Mouse (Mus musculus): Measurements from ENCODE around the gene Cacna1a. TPM values are rescaled to one million over a fixed set of nuclear protein-coding genes. Genes with fewer than 3 reads are reported as not detected.

Cacna1a gene
- polyA plus RNA-seq, 1 experiment from 2014 or later, result 7.7 TPM

DNA sequence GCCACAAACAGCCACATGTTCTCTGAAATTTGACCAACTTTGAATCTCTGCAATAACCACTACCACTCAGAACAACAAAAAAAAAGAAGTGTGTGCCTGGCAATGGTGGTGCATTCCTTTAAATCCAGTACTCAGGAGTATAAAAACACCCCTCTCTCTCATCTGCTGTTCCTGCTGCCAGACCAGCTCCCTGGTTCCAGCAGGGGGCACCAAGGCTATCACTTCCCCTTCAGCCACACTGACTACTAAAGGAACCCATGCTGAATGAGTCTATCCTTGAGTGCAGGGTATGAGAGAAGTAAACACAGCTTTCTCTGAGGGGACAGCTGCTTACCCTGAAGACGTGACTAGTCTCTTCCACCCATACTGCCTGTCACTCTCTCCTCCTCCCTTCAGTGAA, 197.1 kb downstream of the Cacna1a start:
- DNase-seq (ENCODE audit: low spot score) (no peak), ATAC-seq (replicated peaks; ENCODE audit: low FRiP score) (no peak)
- WGBS, result 48% methylated on average over 1 of the region's 1 CpGs
- H3K9me3 ChIP-seq (ENCODE audit: control insufficient read depth, low read length), result no peaks in the 10 kb centered on the region
- no peak overlapping the region for H3K9ac ChIP-seq (ENCODE audit: low read length)
- no peaks in the 10 kb centered on the region for H3K4me1 ChIP-seq (replicated peaks; ENCODE audit: control insufficient read depth, insufficient read depth, low read length)
- H3K27ac ChIP-seq (ENCODE audit: low read depth, low read length), result no peak overlapping the region
- H3K27me3 ChIP-seq (ENCODE audit: control insufficient read depth, insufficient read depth, low read length), result no peaks in the 10 kb centered on the region
- no peak overlapping the region for H3K4me2 ChIP-seq (ENCODE audit: low read depth, low read length, severe bottlenecking)
- H3K4me3 ChIP-seq (ENCODE audit: low read depth, low read length), result no peak overlapping the region
- H3K36me3 ChIP-seq (ENCODE audit: control insufficient read depth, insufficient read depth, low read length), result no peaks in the 10 kb centered on the region

DNA sequence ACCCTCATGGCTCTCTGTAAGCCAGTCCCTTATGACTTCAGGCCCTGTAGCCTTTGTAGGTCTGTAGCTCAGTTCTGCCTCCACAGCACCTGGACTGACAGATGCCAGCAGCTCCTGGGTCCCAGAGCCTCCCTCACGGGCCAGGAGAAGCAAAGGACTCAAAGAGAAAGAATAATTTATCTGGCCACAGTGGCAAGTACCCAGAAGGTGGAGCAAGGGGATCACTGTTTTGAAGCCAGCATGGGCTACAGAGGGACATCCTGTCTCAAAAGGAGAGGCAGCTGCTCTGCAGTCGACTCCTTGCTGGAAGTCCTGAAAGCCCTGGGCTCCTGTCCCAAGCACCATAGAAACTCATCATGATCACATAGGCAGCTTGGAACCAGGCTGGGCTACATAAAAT, 198.0 kb downstream of the Cacna1a start:
- ATAC-seq (replicated peaks; ENCODE audit: low FRiP score) (no peak), DNase-seq (ENCODE audit: low spot score) (no peak)
- no peak overlapping the region for H3K9ac ChIP-seq (ENCODE audit: low read length)
- H3K4me3 ChIP-seq (ENCODE audit: low read depth, low read length), result no peak overlapping the region
- H3K27me3 ChIP-seq (ENCODE audit: control insufficient read depth, insufficient read depth, low read length), result no peaks in the 10 kb centered on the region
- H3K27ac ChIP-seq (ENCODE audit: low read depth, low read length), result no peak overlapping the region
- H3K4me2 ChIP-seq (ENCODE audit: low read depth, low read length, severe bottlenecking), result no peak overlapping the region
- H3K9me3 ChIP-seq (ENCODE audit: control insufficient read depth, low read length), result no peaks in the 10 kb centered on the region
- no peaks in the 10 kb centered on the region for H3K36me3 ChIP-seq (ENCODE audit: control insufficient read depth, insufficient read depth, low read length)
- H3K4me1 ChIP-seq (replicated peaks; ENCODE audit: control insufficient read depth, insufficient read depth, low read length), result no peaks in the 10 kb centered on the region
- 70% methylated on average over 2 of the region's 2 CpGs for WGBS

DNA sequence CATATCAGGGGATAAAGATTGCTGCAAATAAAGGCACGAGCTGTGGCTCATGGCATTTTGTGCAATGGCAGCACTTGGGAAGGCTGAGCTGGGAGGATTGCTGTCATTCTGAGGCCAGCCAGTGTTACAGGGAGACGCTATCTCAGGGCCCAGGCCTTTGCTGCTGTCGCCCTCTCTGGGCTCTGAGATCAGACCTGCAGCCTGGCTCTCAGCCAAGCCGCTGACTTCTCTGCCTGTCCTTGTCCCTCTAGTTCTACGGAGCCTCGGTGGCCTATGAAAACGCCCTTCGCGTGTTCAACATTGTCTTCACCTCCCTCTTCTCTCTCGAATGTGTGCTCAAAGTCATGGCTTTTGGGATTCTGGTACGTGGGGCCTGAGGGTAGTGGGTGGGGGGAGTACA, 200.3 kb downstream of the Cacna1a start:
- no peak for DNase-seq (ENCODE audit: low spot score)
- no peak overlapping the region for H3K4me2 ChIP-seq (ENCODE audit: low read depth, low read length, severe bottlenecking)
- H3K4me1 ChIP-seq (replicated peaks; ENCODE audit: control insufficient read depth, insufficient read depth, low read length), result no peaks in the 10 kb centered on the region
- no peaks in the 10 kb centered on the region for H3K27me3 ChIP-seq (ENCODE audit: control insufficient read depth, insufficient read depth, low read length)
- H3K4me3 ChIP-seq (ENCODE audit: low read depth, low read length), result no peak overlapping the region
- no peaks in the 10 kb centered on the region for H3K36me3 ChIP-seq (ENCODE audit: control insufficient read depth, insufficient read depth, low read length)
- WGBS, result 78% methylated on average over 11 of the region's 11 CpGs
- no peaks in the 10 kb centered on the region for H3K9me3 ChIP-seq (ENCODE audit: control insufficient read depth, low read length)
- no peak for ATAC-seq (replicated peaks; ENCODE audit: low FRiP score)
- H3K27ac ChIP-seq (ENCODE audit: low read depth, low read length), result no peak overlapping the region
- H3K9ac ChIP-seq (ENCODE audit: low read length), result no peak overlapping the region

DNA sequence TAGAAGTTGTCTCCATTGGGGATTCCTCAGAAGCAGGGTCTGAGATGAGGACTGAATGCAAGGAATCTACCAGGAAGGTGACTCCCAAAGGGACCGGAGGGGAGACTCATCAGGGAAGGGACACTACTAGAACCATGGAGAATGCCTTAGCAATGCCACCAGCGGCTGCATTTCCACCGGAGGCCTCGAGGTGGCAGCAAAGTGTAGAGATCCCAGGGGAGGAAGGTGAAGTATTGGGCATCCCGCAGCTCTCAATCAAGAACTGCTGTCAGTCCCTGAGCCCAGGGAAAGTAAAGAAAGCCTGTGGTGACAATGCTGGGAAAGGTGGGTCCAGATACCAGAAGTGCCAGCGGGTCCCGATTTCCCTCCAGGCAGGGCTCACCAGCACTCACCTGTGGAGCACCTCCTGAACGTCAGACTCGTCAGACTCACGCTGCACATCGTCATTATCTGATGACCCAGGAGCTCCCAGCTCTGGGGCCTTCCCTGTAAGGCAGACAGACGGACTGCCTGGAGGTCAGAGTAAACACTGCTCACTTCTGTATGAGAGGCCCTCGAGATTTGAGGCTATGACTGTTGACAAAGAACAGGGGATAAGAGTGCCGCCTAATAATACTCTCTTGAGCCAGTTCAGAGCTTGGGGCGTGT, 203.9 kb downstream of the Cacna1a start:
- Histone ChIP-seq H3K27ac (ENCODE audit: low read depth, low read length) (no peak overlapping the region), H3K4me2 (ENCODE audit: low read depth, low read length, severe bottlenecking) (no peak overlapping the region), H3K4me3 (ENCODE audit: low read depth, low read length) (no peak overlapping the region), H3K27me3 (ENCODE audit: control insufficient read depth, insufficient read depth, low read length) (no peaks in the 10 kb centered on the region), H3K9ac (ENCODE audit: low read length) (no peak overlapping the region), H3K36me3 (ENCODE audit: control insufficient read depth, insufficient read depth, low read length) (no peaks in the 10 kb centered on the region), H3K4me1 (replicated peaks; ENCODE audit: control insufficient read depth, insufficient read depth, low read length) (no peaks in the 10 kb centered on the region), H3K9me3 (ENCODE audit: control insufficient read depth, low read length) (no peaks in the 10 kb centered on the region)
- DNase-seq (ENCODE audit: low spot score) (peak; percentile 89), ATAC-seq (replicated peaks; ENCODE audit: low FRiP score) (no peak; the same call in 1 of the 2 replicates)
- 24% methylated on average over 15 of the region's 15 CpGs for WGBS

DNA sequence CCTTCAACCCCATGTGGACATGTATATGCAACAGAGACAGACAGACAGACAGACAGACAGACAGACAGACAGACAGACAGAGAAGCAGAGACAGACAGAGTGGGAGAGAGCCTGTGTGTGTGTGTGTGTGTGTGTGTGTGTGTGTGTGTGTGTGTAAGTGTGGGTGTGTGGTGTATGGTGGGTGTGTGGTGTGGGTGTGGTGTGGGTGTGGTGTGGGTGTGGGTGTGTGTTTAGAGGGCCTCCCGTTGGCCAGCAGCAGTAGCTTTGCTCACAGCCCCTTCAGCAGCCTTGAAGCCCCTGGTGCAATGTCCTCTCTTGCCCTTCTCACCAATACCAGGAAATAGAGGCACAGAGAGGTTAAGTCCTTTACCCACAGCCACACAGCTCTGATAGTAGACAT, 204.9 kb downstream of the Cacna1a start:
- Histone ChIP-seq H3K4me3 (ENCODE audit: low read depth, low read length) (no peak overlapping the region), H3K9me3 (ENCODE audit: control insufficient read depth, low read length) (no peaks in the 10 kb centered on the region), H3K4me1 (replicated peaks; ENCODE audit: control insufficient read depth, insufficient read depth, low read length) (no peaks in the 10 kb centered on the region), H3K9ac (ENCODE audit: low read length) (no peak overlapping the region), H3K27ac (ENCODE audit: low read depth, low read length) (no peak overlapping the region), H3K27me3 (ENCODE audit: control insufficient read depth, insufficient read depth, low read length) (no peaks in the 10 kb centered on the region), H3K4me2 (ENCODE audit: low read depth, low read length, severe bottlenecking) (no peak overlapping the region), H3K36me3 (ENCODE audit: control insufficient read depth, insufficient read depth, low read length) (no peaks in the 10 kb centered on the region)
- 69% methylated on average over 1 of the region's 1 CpGs for WGBS
- no peak for ATAC-seq (replicated peaks; ENCODE audit: low FRiP score)
- DNase-seq (ENCODE audit: low spot score), result no peak

DNA sequence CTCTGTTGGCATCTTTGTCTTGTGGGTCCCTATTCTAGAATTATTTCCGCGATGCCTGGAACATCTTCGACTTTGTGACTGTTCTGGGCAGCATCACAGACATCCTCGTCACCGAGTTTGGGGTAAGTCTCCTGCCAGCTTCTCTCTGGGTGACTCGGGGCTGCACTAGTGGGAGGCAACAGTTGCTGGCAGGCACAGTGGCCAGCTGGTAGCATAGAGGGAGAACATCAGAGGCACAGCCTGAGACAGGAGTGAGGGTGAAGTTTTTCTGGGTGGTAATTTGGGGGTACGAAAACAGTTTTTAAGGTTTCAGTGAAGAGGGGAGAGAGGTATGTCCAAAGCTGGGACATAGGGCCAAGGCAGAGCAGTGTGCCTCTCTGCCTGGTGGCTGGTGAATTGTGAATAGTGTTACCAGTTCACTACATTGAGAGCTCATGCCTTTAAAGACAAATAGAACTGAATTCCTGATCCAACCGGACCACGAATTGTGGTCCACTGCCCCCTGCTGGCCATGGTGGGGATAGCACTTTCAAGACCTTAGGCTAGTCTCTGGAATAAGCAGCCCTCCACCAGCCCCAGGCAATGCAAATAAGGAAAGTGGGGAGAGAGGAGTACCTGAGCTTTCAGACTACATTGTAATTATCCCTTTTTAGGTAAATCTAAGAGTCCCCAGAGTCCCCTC, 206.0 kb downstream of the Cacna1a start:
- Histone ChIP-seq H3K4me1 (replicated peaks; ENCODE audit: control insufficient read depth, insufficient read depth, low read length) (no peaks in the 10 kb centered on the region), H3K4me3 (ENCODE audit: low read depth, low read length) (no peak overlapping the region), H3K4me2 (ENCODE audit: low read depth, low read length, severe bottlenecking) (no peak overlapping the region), H3K9ac (ENCODE audit: low read length) (no peak overlapping the region), H3K9me3 (ENCODE audit: control insufficient read depth, low read length) (no peaks in the 10 kb centered on the region), H3K27me3 (ENCODE audit: control insufficient read depth, insufficient read depth, low read length) (no peaks in the 10 kb centered on the region), H3K36me3 (ENCODE audit: control insufficient read depth, insufficient read depth, low read length) (no peaks in the 10 kb centered on the region), H3K27ac (ENCODE audit: low read depth, low read length) (no peak overlapping the region)
- ATAC-seq (replicated peaks; ENCODE audit: low FRiP score), result no peak
- 71% methylated on average over 9 of the region's 9 CpGs for WGBS
- DNase-seq (ENCODE audit: low spot score), result peak; percentile 92

DNA sequence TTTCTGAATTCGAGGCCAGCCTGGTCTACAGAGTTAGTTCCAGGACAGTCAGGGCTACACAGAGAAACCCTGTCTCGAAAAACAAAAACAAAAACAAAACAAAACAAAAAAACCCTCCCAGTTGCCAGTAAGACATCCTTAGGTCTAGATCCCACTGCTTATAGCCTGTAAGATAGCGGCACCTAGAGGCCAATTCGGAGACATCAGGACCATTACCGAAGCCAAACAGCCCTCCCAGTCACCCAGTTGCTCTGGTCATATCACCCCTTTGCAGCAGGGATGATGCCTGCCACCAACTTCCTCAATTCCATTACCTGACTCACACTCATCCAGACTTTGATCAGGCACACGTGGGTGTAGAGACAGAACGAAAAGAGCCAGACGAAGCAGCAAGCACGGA, 207.4 kb downstream of the Cacna1a start:
- no peaks in the 10 kb centered on the region for H3K27me3 ChIP-seq (ENCODE audit: control insufficient read depth, insufficient read depth, low read length)
- ATAC-seq (replicated peaks; ENCODE audit: low FRiP score), result no peak

DNA sequence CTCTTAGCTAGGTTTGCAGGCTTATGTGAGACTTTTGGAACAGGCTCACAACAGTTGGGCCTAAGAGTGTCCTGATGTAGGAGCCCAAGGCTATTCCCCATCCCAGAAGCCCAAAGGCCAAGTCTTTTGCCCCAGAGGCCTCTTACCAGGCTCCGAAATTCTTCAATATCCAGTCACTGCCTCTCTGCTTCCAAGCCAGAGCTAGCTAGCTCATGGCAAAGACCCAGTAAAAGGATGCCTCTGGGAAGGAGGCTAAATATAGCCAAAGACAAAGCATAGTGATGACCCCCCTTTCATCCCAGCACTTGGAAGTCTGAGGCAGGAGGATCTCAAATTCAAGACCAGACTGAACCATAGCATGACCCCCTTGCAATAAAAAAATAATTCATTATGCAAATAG, 211.2 kb downstream of the Cacna1a start:
- DNase-seq (ENCODE audit: low spot score), result no peak
- Histone ChIP-seq H3K27ac (ENCODE audit: low read depth, low read length) (no peak overlapping the region), H3K4me3 (ENCODE audit: low read depth, low read length) (no peak overlapping the region), H3K9ac (ENCODE audit: low read length) (no peak overlapping the region), H3K4me1 (replicated peaks; ENCODE audit: control insufficient read depth, insufficient read depth, low read length) (peaks cover 13% of the 10 kb centered on the region), H3K4me2 (ENCODE audit: low read depth, low read length, severe bottlenecking) (no peak overlapping the region), H3K27me3 (ENCODE audit: control insufficient read depth, insufficient read depth, low read length) (peaks cover 4% of the 10 kb centered on the region; the same call in 1 of the 2 replicates), H3K36me3 (ENCODE audit: control insufficient read depth, insufficient read depth, low read length) (no peaks in the 10 kb centered on the region), H3K9me3 (ENCODE audit: control insufficient read depth, low read length) (no peaks in the 10 kb centered on the region)
- ATAC-seq (replicated peaks; ENCODE audit: low FRiP score), result no peak
- WGBS, result 100% methylated on average over 1 of the region's 1 CpGs

More for the DNA sequence above, 207.4 kb downstream of the Cacna1a start:
- H3K4me2 ChIP-seq (ENCODE audit: low read depth, low read length, severe bottlenecking), result no peak overlapping the region
- DNase-seq (ENCODE audit: low spot score), result peak; percentile 73
- no peaks in the 10 kb centered on the region for H3K9me3 ChIP-seq (ENCODE audit: control insufficient read depth, low read length)
- no peak overlapping the region for H3K9ac ChIP-seq (ENCODE audit: low read length)
- WGBS, result 24% methylated on average over 9 of the region's 9 CpGs
- H3K4me3 ChIP-seq (ENCODE audit: low read depth, low read length), result no peak overlapping the region
- H3K36me3 ChIP-seq (ENCODE audit: control insufficient read depth, insufficient read depth, low read length), result no peaks in the 10 kb centered on the region
- peaks cover 7% of the 10 kb centered on the region for H3K4me1 ChIP-seq (replicated peaks; ENCODE audit: control insufficient read depth, insufficient read depth, low read length)
- no peak overlapping the region for H3K27ac ChIP-seq (ENCODE audit: low read depth, low read length)
